Mouse (Mus musculus) hindlimb bud, embryonic 11.5 days (tissue): Measurements from ENCODE around the gene Nr2c2ap.

Source experiments
- DNase-seq: peaks from one replicate; pipeline ENCODE4 v3.0.0-alpha.2; 2012; ENCODE audit warnings: low read depth, low spot score; ENCODE audit errors: extremely low spot score

Nr2c2ap gene

DNA sequence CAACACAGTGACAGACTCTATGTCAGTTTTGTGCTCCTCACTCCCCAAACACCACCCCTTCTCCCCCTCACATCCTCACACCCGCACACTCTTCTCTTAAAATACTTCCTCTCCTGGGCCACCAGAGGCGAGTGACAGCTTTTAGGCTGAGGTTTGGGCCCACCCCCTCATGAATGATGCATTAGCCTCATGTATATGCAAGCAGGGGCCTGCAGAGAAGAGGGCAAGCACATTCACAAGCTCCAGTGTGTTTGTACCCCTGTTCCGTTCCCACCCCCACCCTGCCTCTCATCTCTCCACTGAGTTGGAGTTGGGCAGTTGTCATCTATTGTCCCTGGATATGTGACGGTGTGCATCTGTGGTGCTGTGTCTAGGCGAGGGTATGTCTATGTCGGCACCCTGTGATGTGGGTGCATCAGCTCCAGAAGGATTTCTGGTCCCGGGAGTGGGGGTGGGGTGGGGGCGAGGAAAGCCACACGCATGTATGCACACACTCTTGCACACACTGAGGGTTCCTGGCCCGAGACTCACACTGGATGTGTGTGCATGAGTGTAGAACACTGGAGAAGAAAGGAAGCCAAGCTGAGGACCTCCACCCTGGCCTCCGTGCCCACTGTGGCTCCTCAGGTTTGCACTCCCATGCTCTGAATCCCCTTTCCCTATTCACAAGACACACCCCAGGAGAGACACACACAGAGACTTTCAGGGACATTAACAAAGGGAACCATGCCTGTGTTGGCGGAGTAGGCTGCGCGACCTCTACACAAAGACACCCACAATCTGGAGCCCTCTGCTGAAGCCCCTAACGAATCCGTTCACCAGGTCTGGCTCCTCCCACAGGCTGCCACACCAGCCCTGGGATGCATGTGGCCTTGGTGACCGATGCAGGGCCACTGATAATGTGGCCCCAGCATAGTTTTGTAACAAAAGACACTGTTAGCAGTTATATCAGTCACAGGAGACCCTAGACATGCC, 12.1 kb upstream of the Nr2c2ap start:
- no peak for DNase-seq

DNA sequence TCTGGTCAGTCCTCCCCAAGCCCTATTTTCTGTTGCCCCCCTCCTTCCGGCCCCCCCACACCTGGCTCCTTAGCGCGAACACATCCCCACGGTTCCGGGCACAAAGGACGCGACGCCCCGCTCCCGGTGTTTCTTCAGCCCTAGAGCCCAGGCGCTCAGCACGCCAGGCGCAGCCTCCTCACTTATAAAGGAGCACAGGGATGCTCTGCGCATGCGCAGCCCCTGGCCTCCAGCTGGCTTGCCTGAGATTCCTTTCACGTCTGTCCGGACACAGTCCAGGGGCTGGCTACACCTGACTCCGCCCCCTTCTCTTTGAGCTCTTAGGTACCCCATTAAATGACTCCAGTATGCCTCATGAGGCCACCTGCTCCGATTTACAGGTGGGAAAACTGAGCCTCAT, 10.5 kb upstream of the Nr2c2ap start, which contains the start of gene Ncan:
Gene Ncan (minus strand): TSS at position 207 of the 400 bp plus-strand sequence.
- DNase-seq: peak; percentile 56

DNA sequence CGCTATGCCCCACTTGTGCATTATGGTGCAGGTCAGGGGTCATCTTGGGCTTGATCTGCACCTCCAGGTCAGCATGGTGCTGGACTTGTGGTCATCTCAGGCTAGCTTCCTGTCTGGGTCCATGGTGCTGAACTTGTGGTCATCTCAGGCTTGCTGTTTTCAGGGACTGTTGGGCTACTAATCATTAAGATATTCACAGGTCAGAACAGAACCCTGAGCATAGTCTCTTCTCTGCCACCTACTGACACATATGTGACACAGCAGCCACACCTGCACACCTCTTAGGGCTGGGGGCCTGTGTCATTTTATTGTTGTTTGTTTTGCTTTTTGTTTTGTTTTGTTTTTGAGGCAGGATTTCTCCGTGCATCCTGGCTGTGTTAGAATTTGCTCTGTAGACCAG, 8.3 kb upstream of the Nr2c2ap start:
- no peak for DNase-seq

DNA sequence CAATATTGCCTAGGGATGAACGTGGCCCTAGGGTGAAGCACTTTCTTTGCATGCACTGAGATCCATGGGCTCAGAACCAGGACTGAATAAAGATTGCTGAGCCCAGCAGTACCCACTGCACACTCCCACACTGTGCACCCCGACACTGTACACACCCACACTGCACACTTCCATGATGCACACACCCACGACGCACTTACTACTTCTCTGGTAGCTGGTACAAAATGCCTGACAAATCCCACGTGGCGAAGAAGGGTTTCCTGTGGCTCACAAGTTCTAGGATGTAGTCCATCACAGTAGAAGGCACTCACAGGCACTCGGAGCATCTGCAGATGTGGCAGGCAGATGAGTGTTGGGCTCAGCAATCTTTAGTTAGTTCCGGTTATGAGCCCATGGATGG, 6.1 kb upstream of the Nr2c2ap start:
- no peak for DNase-seq

DNA sequence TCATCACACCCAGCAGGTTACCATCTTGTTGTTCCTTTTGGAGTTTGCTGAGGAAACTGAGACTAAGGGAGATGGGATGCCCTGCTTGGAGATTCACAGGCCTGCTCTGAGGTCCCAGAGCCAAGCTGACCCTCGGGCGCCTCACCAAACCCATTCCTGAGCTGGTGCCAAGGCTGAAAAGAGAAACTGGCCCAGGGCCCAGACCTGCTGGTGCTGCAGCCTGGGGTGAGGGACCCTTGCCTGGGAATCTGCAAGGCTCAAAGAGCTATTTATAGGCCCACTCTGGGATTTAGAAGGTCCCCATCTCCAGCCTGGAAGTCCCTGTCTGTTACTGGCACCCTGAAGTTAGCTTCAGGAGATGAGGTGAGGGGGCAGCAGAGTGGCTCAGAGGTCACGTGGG, 2.7 kb upstream of the Nr2c2ap start:
- DNase-seq: no peak

DNA sequence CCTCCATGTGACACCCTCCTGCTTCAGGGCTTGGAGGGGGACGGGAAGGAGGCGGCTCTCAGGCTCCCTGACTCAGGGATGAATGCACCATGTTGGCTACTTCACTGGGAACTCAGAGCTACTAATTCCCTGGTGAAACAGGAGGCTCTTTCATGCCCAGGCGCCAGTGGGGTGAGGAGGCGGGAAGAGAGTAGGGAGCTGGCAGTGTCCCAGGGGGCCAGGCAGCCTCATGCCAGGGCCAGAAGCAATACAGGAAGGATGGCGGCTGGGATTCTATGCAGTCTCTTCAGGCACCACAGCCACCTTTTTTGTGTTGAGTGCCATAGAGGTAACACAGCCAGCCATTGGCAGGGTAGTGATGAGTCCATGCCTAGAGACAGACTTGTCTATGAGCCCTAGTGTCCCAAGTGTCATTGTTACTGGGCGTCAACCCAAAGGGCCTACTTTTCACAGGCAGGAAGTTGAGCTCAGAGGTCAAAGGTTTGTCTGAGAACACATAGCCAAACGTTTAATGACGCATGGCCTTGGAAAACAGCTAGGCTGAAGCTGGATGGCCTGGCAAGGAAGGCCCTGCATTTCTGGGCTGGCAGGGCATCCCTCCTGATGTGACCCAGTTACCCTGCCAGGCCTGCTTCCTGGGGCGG, 1.7 kb upstream of the Nr2c2ap start:
- no peak for DNase-seq

DNA sequence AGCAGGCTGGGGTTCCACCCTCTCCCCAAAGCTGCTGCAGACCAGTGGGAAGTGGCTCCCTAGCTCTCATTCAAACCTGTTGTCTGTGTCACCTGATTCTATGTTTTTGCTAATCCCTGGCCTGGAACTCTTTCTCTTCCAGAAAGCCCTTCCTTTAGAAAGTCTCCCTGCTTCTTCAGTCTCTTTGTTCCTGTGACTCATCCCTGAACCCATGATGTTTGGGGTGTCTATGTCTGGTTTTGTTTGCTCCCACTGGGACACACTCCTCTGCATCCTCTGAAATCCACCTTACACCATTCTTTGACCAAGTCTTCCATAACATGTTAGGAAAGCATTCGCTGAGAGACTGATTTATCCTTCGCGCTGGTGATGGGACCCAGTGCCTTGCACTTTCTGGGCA, 1.1 kb upstream of the Nr2c2ap start:
- no peak for DNase-seq

DNA sequence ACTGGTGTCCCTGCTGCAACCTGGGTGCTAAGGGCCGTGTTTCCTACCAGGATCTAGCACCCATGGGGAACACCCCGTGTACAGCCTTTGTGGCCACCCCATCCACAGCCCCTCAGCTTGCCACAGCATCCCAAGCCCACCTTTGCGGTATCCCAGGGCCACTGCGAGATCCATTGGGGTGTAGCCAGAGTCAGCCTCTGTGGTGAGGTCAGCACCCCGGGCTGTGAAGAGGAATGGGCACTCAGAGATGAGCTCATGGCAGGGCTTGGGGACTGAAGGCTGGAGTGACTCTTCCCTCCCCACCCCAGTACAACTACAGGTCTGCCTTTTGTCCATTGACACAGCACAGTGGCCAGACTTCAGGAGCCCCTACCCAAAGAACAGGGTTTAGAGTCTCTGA, 3.0 kb downstream of the Nr2c2ap start:
- DNase-seq: no peak

DNA sequence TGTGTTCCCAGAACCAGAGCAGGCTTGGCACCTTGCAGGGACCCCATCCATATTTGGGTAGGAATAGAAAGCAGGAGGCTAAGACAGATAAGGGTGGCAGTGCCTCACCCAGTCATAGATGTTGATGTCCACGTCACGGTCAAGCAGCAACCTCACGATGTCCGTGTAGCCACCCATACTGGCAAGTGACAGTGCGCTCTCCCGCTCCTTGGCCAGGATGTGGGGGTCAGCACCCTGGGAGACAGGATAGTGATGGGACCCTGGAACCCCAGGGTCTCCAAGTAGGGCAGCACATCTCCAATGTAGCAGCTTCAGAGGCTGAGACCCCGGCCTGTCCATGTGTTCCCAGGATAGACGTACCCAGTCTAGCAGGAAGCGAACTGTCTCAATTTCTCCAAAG, 3.8 kb downstream of the Nr2c2ap start:
- no peak for DNase-seq

DNA sequence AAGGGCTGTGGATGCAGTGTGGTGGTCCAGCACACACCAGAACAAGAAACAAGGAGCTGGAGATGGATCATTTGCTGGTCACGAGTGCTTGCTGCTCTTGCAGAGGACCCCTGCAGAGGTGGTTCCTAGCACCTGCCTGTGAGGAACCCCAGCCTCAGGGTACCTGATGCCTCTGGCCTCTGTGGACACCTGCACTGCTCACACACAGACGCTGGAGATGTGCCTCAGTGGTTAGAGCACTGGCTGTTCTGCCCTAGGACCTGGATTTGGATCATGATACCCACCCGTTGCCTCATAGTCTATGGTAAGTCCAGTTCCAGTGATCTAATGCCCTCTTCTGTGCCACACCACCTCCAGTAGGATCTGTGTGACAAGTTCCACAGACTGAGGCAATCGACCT, 5.5 kb downstream of the Nr2c2ap start:
- DNase-seq: no peak

DNA sequence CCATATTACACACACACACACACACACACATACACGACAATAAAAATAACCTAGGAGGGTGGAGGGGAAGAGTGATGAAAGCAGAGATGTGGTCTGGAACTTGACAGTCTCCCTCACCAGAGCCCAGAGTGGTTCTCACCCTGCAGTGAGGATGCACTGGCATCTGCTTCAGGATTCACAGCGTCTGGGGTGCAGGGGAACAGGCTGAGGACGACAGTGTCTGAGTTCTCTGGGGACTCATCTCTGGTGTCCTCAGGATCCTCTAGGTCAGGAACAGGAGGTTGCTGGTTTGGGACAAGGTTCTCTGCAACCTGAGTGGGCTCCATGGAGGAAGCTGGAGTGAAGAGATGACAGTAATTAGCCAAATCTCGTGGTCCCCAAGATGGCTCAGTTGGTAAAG, 6.8 kb downstream of the Nr2c2ap start:
- DNase-seq: no peak

DNA sequence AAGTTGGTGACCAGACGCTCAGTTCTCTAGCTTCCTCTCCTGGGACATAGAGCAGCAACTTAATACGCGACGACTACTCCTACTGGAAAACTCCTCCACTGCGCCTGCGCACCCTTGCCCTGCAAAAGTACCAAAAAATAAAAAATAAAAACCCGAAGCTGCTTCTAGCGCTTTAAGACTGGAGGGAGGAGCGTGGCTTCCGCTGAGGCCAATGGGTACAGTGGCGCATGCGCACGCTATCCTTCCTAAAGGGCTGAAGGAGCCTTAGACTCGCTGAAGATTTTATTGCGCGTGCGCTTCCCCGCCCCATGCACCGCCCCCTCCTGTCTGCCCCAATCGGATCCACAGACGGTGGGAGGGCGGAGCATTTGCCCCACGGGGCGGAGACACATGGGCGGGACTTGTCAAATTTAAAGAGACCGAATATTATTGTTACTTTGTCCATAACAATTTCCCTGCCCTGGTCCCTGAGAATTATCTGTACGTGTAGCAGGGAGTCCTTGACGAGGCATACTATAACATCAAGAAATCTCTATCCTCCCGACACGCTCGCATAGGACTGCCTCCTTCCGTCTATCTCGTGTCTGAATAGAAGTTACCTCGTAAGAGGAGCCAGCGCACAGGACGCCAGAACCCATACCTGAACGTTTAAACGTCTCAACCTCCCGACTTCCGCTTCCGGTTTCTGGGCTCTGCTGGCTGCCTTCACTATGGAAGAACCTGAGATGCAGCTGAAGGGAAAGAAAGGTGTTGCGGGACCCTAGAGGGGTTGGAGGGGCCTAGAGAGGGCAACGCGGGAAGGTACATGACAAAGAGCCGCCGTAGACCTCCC, 8.1 kb downstream of the Nr2c2ap start, which contains the start of the genes Rfxank, Borcs8 and Mef2b:
Gene Rfxank (minus strand): TSS at position 129 of the 832 bp plus-strand sequence.
Gene Borcs8 (plus strand): TSS at position 474 of the 832 bp plus-strand sequence.
Gene Mef2b (plus strand): TSS at position 686 of the 832 bp plus-strand sequence.
- DNase-seq: peak; percentile 99

DNA sequence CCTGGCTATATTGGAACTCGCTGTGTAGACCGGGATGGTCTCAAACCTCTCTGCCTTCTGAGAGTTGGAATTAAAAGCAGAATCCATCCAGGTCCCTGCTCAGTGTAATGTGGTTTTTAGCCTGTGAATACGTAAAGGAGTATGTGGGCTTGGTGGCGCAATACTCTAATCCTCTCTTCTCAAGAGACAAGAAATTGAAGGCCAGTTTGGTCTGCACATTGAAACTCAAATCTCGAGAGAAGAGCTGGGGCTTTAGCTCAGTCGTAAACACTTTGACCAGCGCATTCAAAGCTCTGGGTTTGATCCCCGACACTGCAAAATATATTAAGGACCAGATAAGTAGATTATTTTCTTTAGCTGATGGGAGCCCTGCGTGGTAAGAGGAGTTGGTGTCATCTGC, 8.8 kb downstream of the Nr2c2ap start:
- DNase-seq: no peak

DNA sequence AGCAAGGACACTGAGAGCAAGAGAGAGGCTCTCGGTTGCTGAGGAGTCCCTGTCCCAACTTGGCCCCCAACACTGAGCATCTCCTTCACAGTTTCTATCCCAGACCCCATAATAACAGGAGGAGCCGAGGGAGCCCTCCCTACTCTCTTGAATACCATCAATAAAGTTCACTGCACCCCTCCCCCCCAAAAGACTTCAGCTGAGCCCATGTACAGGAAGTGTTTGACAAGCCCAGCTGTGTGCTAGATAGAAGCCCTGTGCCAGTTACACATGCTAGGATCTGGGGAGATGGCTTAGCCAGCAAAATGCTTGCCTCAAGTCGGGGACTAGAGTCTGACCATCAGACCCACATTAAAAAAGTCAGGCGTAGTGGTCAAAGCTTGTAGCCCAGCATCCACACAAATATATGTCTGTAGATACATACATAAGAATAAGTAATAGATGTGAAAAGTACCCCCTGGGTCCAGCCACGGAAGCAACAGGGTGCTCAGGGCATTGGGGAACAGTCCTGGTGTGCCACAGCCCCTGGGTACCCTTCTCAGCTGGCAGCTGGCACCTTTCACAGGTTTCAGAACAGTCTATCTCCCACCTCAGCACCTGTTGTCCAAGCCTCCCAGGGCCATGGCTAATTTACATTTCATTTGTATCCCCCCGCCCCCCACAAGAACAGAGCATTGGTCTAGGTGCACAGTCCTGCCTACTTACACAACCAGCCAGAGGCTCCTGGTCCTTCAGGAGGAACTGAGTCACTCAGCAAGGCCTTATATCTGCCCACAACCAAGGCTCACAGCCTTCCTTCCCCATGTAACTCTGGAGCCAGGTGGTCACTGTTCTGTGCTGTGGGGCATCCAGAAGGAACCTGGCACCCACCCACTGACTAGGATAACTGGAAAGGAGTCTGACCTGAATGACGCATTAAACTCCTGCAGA, 16.8 kb downstream of the Nr2c2ap start:
- no peak for DNase-seq

DNA sequence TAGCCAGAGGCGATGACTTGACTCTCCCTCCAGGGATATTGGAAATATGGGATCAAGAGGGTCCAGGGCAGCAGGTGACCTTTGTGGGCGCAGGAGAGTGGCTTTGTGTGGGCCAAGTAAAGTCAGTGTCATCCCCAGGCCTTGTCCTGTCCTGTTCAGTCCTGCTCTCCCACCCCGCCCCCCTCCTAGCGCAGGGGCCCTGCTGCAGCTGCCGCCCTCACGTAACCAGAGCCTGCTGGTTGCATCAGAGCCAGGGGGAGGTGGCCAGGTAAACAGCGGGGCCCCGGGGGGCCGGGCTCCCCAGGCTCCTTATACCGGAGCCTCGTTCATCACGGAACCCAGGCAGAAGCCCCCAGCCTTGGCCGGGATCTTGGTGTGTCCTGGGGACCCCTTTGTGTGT, 19.0 kb downstream of the Nr2c2ap start:
- DNase-seq: no peak

DNA sequence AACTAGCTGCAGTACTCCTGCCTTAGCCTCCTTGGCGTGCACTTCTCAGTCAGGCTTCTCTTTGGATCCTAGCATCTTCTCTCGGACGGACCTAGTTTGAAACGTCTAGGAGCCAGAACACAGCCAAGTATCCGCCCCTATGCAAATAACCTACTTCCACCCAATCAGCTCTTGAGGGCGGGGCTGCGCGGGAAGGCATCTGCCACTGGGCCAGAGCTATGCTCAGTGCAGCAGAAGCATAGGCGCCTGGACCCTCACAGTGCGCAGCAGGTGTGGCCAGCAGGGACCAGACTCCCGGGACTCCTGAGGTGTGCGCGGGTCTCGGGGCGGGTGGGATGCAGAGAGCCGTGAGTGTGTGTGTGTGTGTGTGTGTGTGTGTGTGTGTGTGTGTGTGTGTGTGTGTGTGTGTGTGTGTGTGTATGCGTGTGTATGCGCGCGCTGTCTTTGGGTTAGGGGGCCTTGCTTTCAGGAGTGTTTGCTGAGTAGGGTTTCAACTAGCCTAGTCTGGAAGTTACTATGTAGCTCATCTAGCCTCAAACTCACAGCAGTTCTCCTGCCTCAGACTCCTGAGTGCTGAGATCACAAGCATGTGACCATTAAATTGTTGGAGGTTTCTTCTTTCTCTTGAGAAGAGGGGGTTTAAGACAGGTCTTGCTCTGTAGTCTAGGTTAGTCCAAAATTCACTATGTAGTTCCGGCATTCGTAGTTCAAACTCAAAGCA, 21.6 kb downstream of the Nr2c2ap start:
- no peak for DNase-seq

DNA sequence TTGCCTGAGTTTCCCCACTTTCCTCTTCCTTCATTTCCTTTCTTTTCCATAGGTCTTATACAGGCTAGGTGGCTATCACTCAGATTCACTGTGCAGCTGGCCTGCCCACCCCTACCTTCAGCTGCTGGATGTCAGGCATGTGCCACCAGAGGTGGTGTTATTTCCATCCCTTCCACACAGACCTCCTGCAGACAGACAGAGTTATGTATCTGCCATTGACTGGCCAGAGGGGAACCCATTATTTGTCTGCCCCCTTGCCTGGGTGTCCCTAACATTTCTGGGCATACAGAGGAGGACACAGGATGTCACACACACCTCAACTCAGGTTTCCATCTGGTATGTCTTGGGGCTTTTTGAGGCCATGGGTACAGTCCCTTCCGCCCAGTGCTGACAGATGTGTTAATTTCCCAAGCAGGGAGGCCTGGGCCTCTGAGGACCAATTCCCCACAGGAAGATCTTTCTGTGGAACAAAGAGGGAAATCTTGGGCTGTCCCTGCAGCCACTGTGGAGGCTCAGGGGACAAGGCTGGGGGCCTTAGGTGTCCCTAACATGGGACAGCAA, 26.2 kb downstream of the Nr2c2ap start:
- no peak for DNase-seq

DNA sequence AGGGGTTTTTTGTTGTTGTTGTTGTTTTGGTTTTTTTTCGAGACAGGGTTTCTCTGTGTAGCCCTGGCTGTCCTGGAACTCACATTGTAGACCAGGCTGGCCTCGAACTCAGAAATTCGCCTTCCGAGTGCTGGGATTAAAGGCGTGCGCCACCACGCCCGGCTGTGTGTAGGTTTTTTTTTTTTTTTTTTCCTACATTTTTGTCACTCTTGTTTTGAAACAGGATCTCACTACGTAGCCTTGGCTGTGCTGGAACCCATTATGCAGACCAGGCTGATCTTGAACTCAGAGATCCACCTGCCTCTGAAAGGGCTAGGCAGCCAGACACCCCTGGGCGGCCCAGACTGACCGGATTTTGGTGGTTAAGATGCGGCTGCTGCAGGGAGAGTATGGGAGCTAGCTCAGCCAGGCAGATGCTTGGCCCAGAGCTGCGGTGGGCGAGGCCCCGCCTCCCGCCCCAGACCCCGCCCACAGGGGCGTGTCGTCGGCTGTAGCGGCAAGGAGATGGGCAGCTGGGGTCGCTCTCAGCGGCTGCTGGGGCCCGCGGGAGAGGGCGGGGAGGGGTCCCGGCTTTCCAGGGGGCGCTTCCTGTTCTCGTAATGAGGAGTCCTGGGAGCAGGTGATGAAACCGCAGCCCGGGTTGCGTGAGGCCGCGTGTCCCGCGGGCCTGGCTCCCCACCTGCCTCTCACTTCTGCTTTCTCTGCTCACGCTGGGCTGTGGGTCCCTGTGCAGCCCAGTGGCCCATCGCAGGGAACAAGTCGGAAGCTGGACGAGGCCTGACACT, 27.1 kb downstream of the Nr2c2ap start:
- no peak for DNase-seq
